Mouse (Mus musculus) G1E (cell line): ENCODE measurements around the gene Skint7. TPM values are rescaled to one million over a fixed set of nuclear protein-coding genes. Genes with fewer than 3 reads are reported as not detected.
"Not testable (repeated sequence)": the region's sequence is repeated elsewhere in the genome, so short reads cannot be mapped to it uniquely, and the experiment has no call there.

Source experiments
- ATAC-seq: 2 replicates; pipeline ENCODE4 v1.8.0; 2016; ENCODE audit warnings: mild to moderate bottlenecking; ENCODE audit not compliant: insufficient number of reproducible peaks, poor library complexity, low FRiP score, severe bottlenecking; ENCODE audit errors: extremely low read depth
- DNase-seq: peaks from one replicate; pipeline ENCODE4 v3.0.0; 2012; ENCODE audit warnings: low spot score
- H3K27me3 ChIP-seq: 2 replicates; pipeline ENCODE4 v1.6.1; 2012; ENCODE audit warnings: mild to moderate bottlenecking, low read length, inconsistent platforms; ENCODE audit not compliant: insufficient read depth
- H3K36me3 ChIP-seq: replicated peaks from 2 replicates; pipeline ENCODE3; 2012; ENCODE audit warnings: mild to moderate bottlenecking, inconsistent platforms
- H3K4me1 ChIP-seq: 2 replicates; pipeline ENCODE4 v1.6.1; 2012; ENCODE audit warnings: low read depth, low read length, inconsistent platforms, mixed read lengths; ENCODE audit not compliant: insufficient read depth
- H3K4me3 ChIP-seq: 2 replicates; pipeline ENCODE4 v1.5.1; 2012; ENCODE audit warnings: low read depth, mild to moderate bottlenecking, inconsistent platforms, low read length, moderate library complexity, mixed read lengths
- H3K9me3 ChIP-seq: replicated peaks from 2 replicates; pipeline ENCODE4 v1.6.1; 2012; ENCODE audit warnings: inconsistent platforms
- CTCF ChIP-seq: IDR thresholded peaks from 2 replicates; pipeline ENCODE4 v1.5.1; 2012; ENCODE audit warnings: low read depth, low read length, inconsistent platforms, mixed read lengths
- GATA1 ChIP-seq: IDR thresholded peaks from 2 replicates; pipeline ENCODE4 v1.6.1; 2012; ENCODE audit warnings: borderline replicate concordance, low read length, inconsistent platforms, mixed read lengths
- GATA2 ChIP-seq: IDR thresholded peaks from 2 replicates; pipeline ENCODE4 v1.6.1; 2012; ENCODE audit warnings: low read depth, low read length, inconsistent platforms, borderline replicate concordance
- POLR2AphosphoS5 ChIP-seq: IDR thresholded peaks from 2 replicates; pipeline ENCODE4 v1.6.1; 2012; ENCODE audit warnings: low read depth, low read length, inconsistent platforms; ENCODE audit not compliant: insufficient replicate concordance
- TAL1 ChIP-seq: conservative IDR thresholded peaks from 2 replicates; pipeline ENCODE4 v1.6.1; 2012; ENCODE audit warnings: low read depth, low read length, inconsistent platforms, mixed read lengths
- polyA plus RNA-seq: library from polyadenylated mRNA; stranded (reverse); fragments of >175 nt; gene quantifications from 2 replicates; pipeline ENCODE4 v1.2.3, GENCODE M21; 2012
- total RNA-seq, 2 experiments: library from RNA; stranded (forward) in 1 of 2; stranded (reverse) in 1 of 2; fragments of 200-1000 nt in 1 of 2; fragments of >200 nt in 1 of 2; fragmentation: Nextera tagmentation in 1 of 2; gene quantifications; 2 replicates each; pipeline ENCODE4 v1.2.3; 2014 to 2017

Skint7 gene
- total RNA-seq (2014; fragmentation: Nextera tagmentation) (not detected in 2 replicates), total RNA-seq (2017) (0.05 TPM in 1 of 2 replicates, not detected in the other), polyA plus RNA-seq (not detected in 2 replicates)

GRCm38 (mm10) chr4:111972623-111973022 lies at the start of gene Skint7:
TSS of gene Skint7 (plus strand) at chr4:111972923.
- Histone ChIP-seq H3K4me3 (no peak within 1 kb of the TSS), H3K9me3 (no peaks in the 10 kb centered on the region), H3K36me3 (no peaks in the 10 kb centered on the region), H3K4me1 (no peaks in the 10 kb centered on the region), H3K27me3 (no peaks in the 10 kb centered on the region)
- DNase-seq = no peak
- ATAC-seq = no peak
- TF ChIP-seq CTCF = no peak
- TF ChIP-seq POLR2AphosphoS5 = no peak
- TF ChIP-seq GATA1 = no peak
- TF ChIP-seq GATA2 = no peak
- TF ChIP-seq TAL1 = no peak

- no peaks in the 10 kb centered on the region for H3K4me1 ChIP-seq
- H3K4me3 ChIP-seq = no peak overlapping the region
- H3K36me3 ChIP-seq = no peaks in the 10 kb centered on the region
- TF ChIP-seq GATA1 (no peak), CTCF (no peak), GATA2 (no peak), POLR2AphosphoS5 (no peak), TAL1 (no peak)
- H3K27me3 ChIP-seq = no peaks in the 10 kb centered on the region
- H3K9me3 ChIP-seq = no peaks in the 10 kb centered on the region
- DNase-seq (no peak), ATAC-seq (no peak)
Measured at GRCm38 (mm10) chr4:111961309-111961708, 11.4 kb upstream of the Skint7 start.

- not testable (repeated sequence) for H3K9me3 ChIP-seq, H3K4me3 ChIP-seq, H3K27me3 ChIP-seq, H3K36me3 ChIP-seq, DNase-seq, ATAC-seq, H3K4me1 ChIP-seq
Measured at GRCm38 (mm10) chr4:111963241-111963640, 9.5 kb upstream of the Skint7 start.

- ATAC-seq (no peak), DNase-seq (no peak)
- H3K4me3 ChIP-seq = no peak overlapping the region
- no peaks in the 10 kb centered on the region for H3K36me3 ChIP-seq
- no peaks in the 10 kb centered on the region for H3K4me1 ChIP-seq
- no peaks in the 10 kb centered on the region for H3K9me3 ChIP-seq
- TF ChIP-seq CTCF (no peak), GATA2 (no peak), POLR2AphosphoS5 (no peak), GATA1 (no peak), TAL1 (no peak)
- H3K27me3 ChIP-seq = no peaks in the 10 kb centered on the region
Measured at GRCm38 (mm10) chr4:111963669-111964068, 9.1 kb upstream of the Skint7 start.

GRCm38 (mm10) chr4:112005969-112006368 lies 33.2 kb downstream of the Skint7 start, which contains the start of gene Skint1:
TSS of gene Skint1 (plus strand) at chr4:112006269.
- ATAC-seq (no peak), DNase-seq (no peak)
- TF ChIP-seq GATA2 (no peak), CTCF (no peak), POLR2AphosphoS5 (no peak), TAL1 (no peak)

More at GRCm38 (mm10) chr4:112005969-112006368, 33.2 kb downstream of the Skint7 start, which contains the start of gene Skint1:
- Histone ChIP-seq H3K36me3 (no peaks in the 10 kb centered on the region), H3K4me3 (no peak within 1 kb of the TSS), H3K27me3 (no peaks in the 10 kb centered on the region), H3K9me3 (no peaks in the 10 kb centered on the region), H3K4me1 (no peaks in the 10 kb centered on the region)

Other genes with a start within 250 kb of the Skint7 start
- gene Slc5a9, start 70.0 kb upstream of the Skint7 start, total RNA-seq (2014; fragmentation: Nextera tagmentation) = not detected in 2 replicates
- 0.12 and 0.16 TPM in 2 replicates for gene Slc5a9, start 70.0 kb upstream of the Skint7 start, total RNA-seq (2017)
- gene Slc5a9, start 70.0 kb upstream of the Skint7 start, polyA plus RNA-seq = not detected in 2 replicates
- gene Skint8, start 53.5 kb upstream of the Skint7 start, total RNA-seq (2014; fragmentation: Nextera tagmentation) = not detected in 2 replicates
- 0.12 and 0.16 TPM in 2 replicates for gene Skint8, start 53.5 kb upstream of the Skint7 start, total RNA-seq (2017)
- not detected in 2 replicates for gene Skint8, start 53.5 kb upstream of the Skint7 start, polyA plus RNA-seq
- gene Skint1, start 33.3 kb downstream of the Skint7 start, total RNA-seq (2014; fragmentation: Nextera tagmentation) = not detected in 2 replicates
- gene Skint1, start 33.3 kb downstream of the Skint7 start, total RNA-seq (2017) = not detected in 2 replicates
- not detected in 2 replicates for gene Skint1, start 33.3 kb downstream of the Skint7 start, polyA plus RNA-seq
- not detected in 2 replicates for gene Skint4, start 99.1 kb downstream of the Skint7 start, total RNA-seq (2014; fragmentation: Nextera tagmentation)
- not detected in 2 replicates for gene Skint4, start 99.1 kb downstream of the Skint7 start, total RNA-seq (2017)
- not detected in 2 replicates for gene Skint4, start 99.1 kb downstream of the Skint7 start, polyA plus RNA-seq